Mouse (Mus musculus): ENCODE results near the gene Gon4l.
"Not testable (repeated sequence)": the region's sequence is repeated elsewhere in the genome, so short reads cannot be mapped to it uniquely, and the experiment has no call there.

- not testable (repeated sequence) for TF ChIP-seq CTCF (IDR thresholded peaks at IDR 0.05; ENCODE audit: borderline replicate concordance, insufficient read depth, low read depth, low read length); POLR2A (IDR thresholded peaks at IDR 0.05; ENCODE audit: borderline replicate concordance, insufficient read depth, low read length)
Observed at GRCm38 (mm10) chr3:88868449-88868848, 33.4 kb downstream of the Gon4l start.

Data from cerebellum, adult 2 months (tissue).